ENCODE assay signal across 15 mouse cellular contexts in the genomic region with DNA sequence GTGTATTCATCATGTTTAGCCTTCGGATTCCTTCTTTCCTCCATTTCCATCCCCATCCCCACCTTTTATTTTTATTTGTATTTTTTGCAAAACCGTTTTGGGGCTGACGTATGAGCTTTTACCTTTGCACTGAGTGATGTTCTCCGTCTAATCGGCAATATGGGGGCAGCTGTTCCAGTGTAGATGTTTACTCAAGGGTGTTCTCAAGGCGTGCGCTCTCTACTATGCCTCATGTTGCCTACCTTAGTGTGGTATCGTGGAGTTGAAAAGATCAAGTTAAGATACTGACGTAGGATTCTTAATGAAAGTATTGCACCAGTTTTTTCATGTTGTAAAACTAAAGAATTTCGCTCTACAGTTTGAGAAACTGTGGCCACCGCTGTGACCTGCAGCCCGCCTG.
"Had no signal": no experiment of that assay in that cellular context is flagged by ENCODE, and none has a peak within 500 bp of the region (broad histone marks: within the 10 kb centered on the region; RNA-seq: fewer than 3 reads in every experiment).

No protein-coding gene starts in this region.

- H3K9me3 ChIP-seq: neural tube, embryonic 15.5 days; stomach, embryonic 15.5 days had no signal

- H3K9ac ChIP-seq: neural tube, embryonic 15.5 days; stomach, embryonic 15.5 days had no signal

- H3K27ac ChIP-seq: neural tube, embryonic 15.5 days; stomach, embryonic 15.5 days; stomach, postnatal 0 days had no signal

- DNase-seq: retina, postnatal 1 day; right cerebral cortex, adult 18-20 months; right cerebral cortex, postnatal 14 days; right cerebral cortex, postnatal 25 days; right cerebral cortex, postnatal 4 days; spleen, adult 18-20 months; thymus, adult 18-20 months; thymus, adult 2 months; thymus, postnatal 14 days; thymus, postnatal 25 days; thymus, postnatal 36 days; thymus, postnatal 4 days had no signal

- H3K4me2 ChIP-seq: neural tube, embryonic 15.5 days; stomach, embryonic 15.5 days had no signal

- H3K4me1 ChIP-seq: neural tube, embryonic 15.5 days; stomach, embryonic 15.5 days had no signal

- H3K27me3 ChIP-seq: neural tube, embryonic 15.5 days; stomach, embryonic 15.5 days had no signal

- H3K4me3 ChIP-seq: neural tube, embryonic 15.5 days; stomach, embryonic 15.5 days had no signal
